Mouse (Mus musculus) testis, adult 10 weeks (tissue): Measurements from ENCODE around the gene Lamb3. TPM values are rescaled to one million over a fixed set of nuclear protein-coding genes. Genes with fewer than 3 reads are reported as not detected.

Experiments
- polyA plus RNA-seq: library from polyadenylated mRNA; stranded (reverse); fragments of 350-450 nt; fragmentation: Illumina TruSeq; extraction: RNeasy Lipid Tissue Mini Kit (QIAGEN cat#74804); gene quantifications from one replicate; pipeline ENCODE4 v1.2.3, GENCODE M21; 2014; ENCODE audit warnings: low read depth, low replicate concordance

Lamb3 gene
- 0.36 TPM for polyA plus RNA-seq

GRCm38 (mm10) chr1:193207503-193207902 lies at the start of gene Lamb3:
Lamb3 (plus strand) TSS chr1:193207699.

GRCm38 (mm10) chr1:193167746-193168145 lies 39.8 kb upstream of the Lamb3 start, which contains the start of gene A130010J15Rik:
A130010J15Rik (plus strand) TSS chr1:193168046.

GRCm38 (mm10) chr1:193201383-193201778 lies 6.1 kb upstream of the Lamb3 start, which contains the start of gene Traf3ip3:
Traf3ip3 (minus strand) TSS chr1:193201703.

GRCm38 (mm10) chr1:193263955-193264598 lies 56.6 kb downstream of the Lamb3 start, which contains the start of gene Hsd11b1:
Hsd11b1 (minus strand) TSS chr1:193264075.

GRCm38 (mm10) chr1:193272916-193273601 lies 65.6 kb downstream of the Lamb3 start, which contains the start of gene G0s2:
G0s2 (minus strand) TSS chr1:193273217.

GRCm38 (mm10) chr1:193370096-193370495 lies 162.6 kb downstream of the Lamb3 start, which contains the start of gene Camk1g:
Camk1g (minus strand) TSS chr1:193370298.

Other genes starting within 250 kb of the Lamb3 start
- 5.0 TPM for gene Syt14, start 171.9 kb upstream of the Lamb3 start, polyA plus RNA-seq
- gene Diexf, start 77.4 kb upstream of the Lamb3 start, polyA plus RNA-seq = 12.0 TPM
- 6.8 TPM for gene Irf6, start 54.6 kb upstream of the Lamb3 start, polyA plus RNA-seq
- gene A130010J15Rik, start 39.7 kb upstream of the Lamb3 start, polyA plus RNA-seq = 9.0 TPM
- not detected for gene Traf3ip3, start 6.0 kb upstream of the Lamb3 start, polyA plus RNA-seq
- 0.73 TPM for gene Hsd11b1, start 56.4 kb downstream of the Lamb3 start, polyA plus RNA-seq
- not detected for gene G0s2, start 65.5 kb downstream of the Lamb3 start, polyA plus RNA-seq
- 0.85 TPM for gene Camk1g, start 162.6 kb downstream of the Lamb3 start, polyA plus RNA-seq